ENCODE assay signal across 36 mouse cellular contexts in genomic region chr3:106872893-106873292, GRCm38 (mm10). TPM values are rescaled to one million over a fixed set of nuclear protein-coding genes. Genes with fewer than 3 reads are reported as not detected.
DNase-seq lines count a peak whose midpoint lies in the region; ATAC-seq and TF ChIP-seq lines count a peak whose summit lies in the region.
"Had no signal": no experiment of that assay in that cellular context is flagged by ENCODE, and none has a peak within 500 bp of the region (broad histone marks: within the 10 kb centered on the region; RNA-seq: fewer than 3 reads in every experiment).

No protein-coding gene starts in this region.

- no peaks in the 10 kb centered on the region for H3K9me3 ChIP-seq in liver, postnatal 0 days (ENCODE audit: low read length)
- 0 out of 2 replicates have a peak, but pooled peaks cover 2% of the 10 kb centered on the region for H3K9me3 ChIP-seq in liver, embryonic 11.5 days (ENCODE audit: control insufficient read depth, low read length)
- H3K9me3 ChIP-seq: embryonic facial prominence, embryonic 15.5 days; forebrain, embryonic 12.5 days; limb, embryonic 13.5 days; liver, embryonic 12.5 days; neural tube, embryonic 15.5 days had no signal

- TF ChIP-seq EP300 in liver, postnatal 0 days (IDR thresholded peaks at IDR 0.05; ENCODE audit: low read depth) = no peak

- H3K4me3 ChIP-seq in liver, postnatal 0 days (ENCODE audit: low read depth, low read length) = no peak overlapping the region
- H3K4me3 ChIP-seq in liver, embryonic 11.5 days (ENCODE audit: low read depth, low read length) = no peak overlapping the region
- H3K4me3 ChIP-seq: embryonic facial prominence, embryonic 10.5 days; embryonic facial prominence, embryonic 15.5 days; forebrain, embryonic 12.5 days; layer of hippocampus, adult 2 months; limb, embryonic 13.5 days; liver, embryonic 12.5 days; midbrain, embryonic 13.5 days; neural tube, embryonic 15.5 days had no signal

- H3K27ac ChIP-seq in liver, postnatal 0 days (ENCODE audit: low read depth) = no peak overlapping the region
- H3K27ac ChIP-seq in liver, embryonic 11.5 days (ENCODE audit: low read depth, low read length) = no peak overlapping the region
- H3K27ac ChIP-seq: embryonic facial prominence, embryonic 10.5 days; embryonic facial prominence, embryonic 15.5 days; forebrain, embryonic 12.5 days; hindbrain, embryonic 14.5 days; layer of hippocampus, adult 2 months; limb, embryonic 13.5 days; liver, embryonic 12.5 days; midbrain, embryonic 13.5 days; neural tube, embryonic 15.5 days; stomach, postnatal 0 days had no signal

- no peak overlapping the region for H3K9ac ChIP-seq in liver, postnatal 0 days (replicated peaks)
- H3K9ac ChIP-seq in liver, embryonic 11.5 days (ENCODE audit: low read depth, low read length) = no peak overlapping the region
- H3K9ac ChIP-seq: embryonic facial prominence, embryonic 15.5 days; forebrain, embryonic 12.5 days; hindbrain, embryonic 14.5 days; limb, embryonic 13.5 days; liver, embryonic 12.5 days; midbrain, embryonic 13.5 days; neural tube, embryonic 15.5 days had no signal

- H3K36me3 ChIP-seq in liver, postnatal 0 days (replicated peaks; ENCODE audit: insufficient read depth, low read length) = no peaks in the 10 kb centered on the region
- H3K36me3 ChIP-seq in liver, embryonic 11.5 days (ENCODE audit: control insufficient read depth, insufficient read depth, low read length) = no peaks in the 10 kb centered on the region
- H3K36me3 ChIP-seq: embryonic facial prominence, embryonic 10.5 days; embryonic facial prominence, embryonic 15.5 days; forebrain, embryonic 12.5 days; limb, embryonic 13.5 days; liver, embryonic 12.5 days; midbrain, embryonic 13.5 days; neural tube, embryonic 15.5 days had no signal

- TF ChIP-seq CTCF in liver, postnatal 0 days (IDR thresholded peaks at IDR 0.05; ENCODE audit: low read depth) = no peak

- ATAC-seq in liver, postnatal 0 days = 0 out of 2 replicates have a peak, but pooled peaks have one; percentile 17
- no peak for ATAC-seq in liver, embryonic 11.5 days (replicated peaks; ENCODE audit: low FRiP score)
- peak; percentile 89 to 92 for ATAC-seq in hematopoietic stem cell, adult 5-6 weeks (replicated peaks in 1 of 2; ENCODE audit: insufficient read depth in 1 of 2, low FRiP score in 2 of 2, low TSS enrichment in 1 of 2, low read depth in 1 of 2, poor library complexity in 2 of 2, severe bottlenecking in 2 of 2)
- ATAC-seq in neutrophil, adult 5-6 weeks (ENCODE audit: extremely low read depth, insufficient number of reproducible peaks, low FRiP score, poor library complexity, severe bottlenecking) = peak; percentile 88
- ATAC-seq: liver, embryonic 12.5 days; midbrain, embryonic 13.5 days had no signal

- no peak for DNase-seq in liver, postnatal 0 days
- DNase-seq in liver, embryonic 11.5 days (ENCODE audit: low spot score) = no peak
- peak; percentile 73 for DNase-seq in 416B (ENCODE audit: low read depth)
- DNase-seq in yolk sac, embryonic 10.5 days (ENCODE audit: low spot score) = no peak
- no peak for DNase-seq in adrenal gland, adult 8-10 months
- no peak for DNase-seq in frontal cortex, postnatal 10 days (ENCODE audit: low spot score in 2 of 2)
- DNase-seq: cerebellum, adult 2 months; cerebellum, postnatal 14 days; gastrocnemius, postnatal 25 days; heart, adult 18-20 months; heart, postnatal 4 days; kidney, adult 11 months; kidney, postnatal 36 days; lung, postnatal 14 days; thymus, adult 18-20 months; thymus, postnatal 25 days had no signal

- H3K27me3 ChIP-seq in liver, postnatal 0 days (ENCODE audit: insufficient read depth, low read length) = no peaks in the 10 kb centered on the region
- H3K27me3 ChIP-seq in liver, embryonic 11.5 days (replicated peaks; ENCODE audit: control insufficient read depth, insufficient read depth, low read length) = no peaks in the 10 kb centered on the region
- H3K27me3 ChIP-seq: embryonic facial prominence, embryonic 15.5 days; forebrain, embryonic 12.5 days; limb, embryonic 13.5 days; liver, embryonic 12.5 days; midbrain, embryonic 13.5 days; neural tube, embryonic 15.5 days had no signal

- H3K4me2 ChIP-seq in liver, postnatal 0 days (ENCODE audit: low read depth, low read length) = no peak overlapping the region
- H3K4me2 ChIP-seq in liver, embryonic 11.5 days = no peak overlapping the region
- H3K4me2 ChIP-seq: embryonic facial prominence, embryonic 15.5 days; forebrain, embryonic 12.5 days; heart, embryonic 11.5 days; hindbrain, embryonic 14.5 days; limb, embryonic 13.5 days; liver, embryonic 12.5 days; midbrain, embryonic 13.5 days; neural tube, embryonic 15.5 days had no signal

- H3K4me1 ChIP-seq in liver, postnatal 0 days (ENCODE audit: insufficient read depth) = no peaks in the 10 kb centered on the region
- no peaks in the 10 kb centered on the region for H3K4me1 ChIP-seq in liver, embryonic 11.5 days (replicated peaks; ENCODE audit: control insufficient read depth, insufficient read depth, low read length)
- H3K4me1 ChIP-seq: embryonic facial prominence, embryonic 10.5 days; embryonic facial prominence, embryonic 15.5 days; forebrain, embryonic 12.5 days; limb, embryonic 13.5 days; liver, embryonic 12.5 days; midbrain, embryonic 13.5 days; neural tube, embryonic 15.5 days had no signal

RNA-seq across cellular contexts. Expression of gene Olfr266, which starts 46.8 kb away (rescaled TPM):
- polyA plus RNA-seq in liver, postnatal 0 days (2015; fragmentation: Nextera tagmentation; extraction: Ambion mirVana) = not detected in 2 replicates
- not detected in 2 replicates for polyA plus RNA-seq in liver, embryonic 11.5 days (2014; fragmentation: Nextera tagmentation; extraction: Ambion mirVana)
- total RNA-seq in hematopoietic stem cell, adult 5-6 weeks (2017) = not detected in 2 replicates
- not detected in 2 replicates for total RNA-seq in neutrophil, adult 5-6 weeks (2017)
- total RNA-seq in adrenal gland, adult 8-10 months (2022) = not detected
- total RNA-seq: adrenal gland, postnatal 4 days; gastrocnemius, postnatal 25 days; heart, adult 18-20 months; heart, postnatal 4 days; layer of hippocampus, adult 2 months; layer of hippocampus, postnatal 25 days; left cerebral cortex, adult 8-10 months; left cerebral cortex, postnatal 36 days; megakaryocyte-erythroid progenitor cell, adult 5-6 weeks had no signal
- polyA plus RNA-seq: cerebellum, adult 2 months; embryonic facial prominence, embryonic 10.5 days; embryonic facial prominence, embryonic 15.5 days; forebrain, embryonic 12.5 days; heart, embryonic 11.5 days; heart, embryonic 16.5 days; hindbrain, embryonic 14.5 days; kidney, embryonic 14.5 days; limb, embryonic 13.5 days; liver, embryonic 12.5 days; midbrain, embryonic 13.5 days; neural tube, embryonic 15.5 days; stomach, postnatal 0 days had no signal
